Mouse (Mus musculus): ENCODE measurements around the gene Ensa.
"Not testable (repeated sequence)": the region's sequence is repeated elsewhere in the genome, so short reads cannot be mapped to it uniquely, and the experiment has no call there.

The Ensa gene

DNA sequence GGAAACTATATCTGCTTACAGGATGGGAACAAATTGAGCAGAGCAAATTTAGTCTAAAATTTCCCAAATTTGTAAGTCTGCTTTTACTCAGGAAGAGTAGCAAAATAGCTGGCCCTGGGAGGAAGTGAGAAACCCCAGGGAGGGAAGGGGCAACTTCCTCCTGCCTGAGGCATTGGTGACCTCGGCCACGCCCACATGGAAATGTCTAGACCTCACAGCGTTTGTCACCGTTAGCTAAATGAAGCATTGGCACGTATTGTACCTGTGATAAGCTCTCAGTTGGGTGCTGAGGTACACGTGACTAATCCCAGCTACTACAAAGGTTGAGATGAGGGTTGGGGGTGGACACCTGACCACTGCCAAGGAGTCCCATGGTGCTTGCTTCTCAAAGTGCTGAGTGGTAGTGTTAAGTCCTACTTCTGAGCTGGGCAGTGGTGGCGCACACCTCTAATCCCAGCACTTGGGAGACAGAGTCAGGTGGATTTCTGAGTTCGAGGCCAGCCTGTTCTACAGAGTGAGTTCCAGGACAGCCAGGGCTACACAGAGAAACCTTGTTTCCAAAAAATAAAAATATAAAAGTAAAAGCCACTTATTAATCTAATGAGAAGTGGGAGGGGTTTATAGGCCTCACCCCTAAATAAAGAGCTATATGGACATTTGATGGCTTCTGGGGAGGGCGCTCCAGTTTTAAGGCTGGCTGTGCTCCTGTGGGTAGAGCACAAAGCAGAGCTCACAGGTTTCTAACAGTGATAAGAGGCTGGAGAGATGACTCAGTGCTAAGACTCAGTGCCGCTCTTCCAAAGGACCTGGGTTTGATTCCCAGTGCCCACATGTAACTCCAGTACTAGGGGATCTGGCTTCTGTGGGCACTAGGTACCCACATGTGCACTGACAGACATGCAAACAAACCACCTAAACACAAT, 20.8 kb downstream of the Ensa start:
- peak; percentile 72 for DNase-seq

- DNase-seq, result no peak
These were observed 23.2 kb downstream of the Ensa start for GRCm38 (mm10) chr3:95648016-95648415.

DNA sequence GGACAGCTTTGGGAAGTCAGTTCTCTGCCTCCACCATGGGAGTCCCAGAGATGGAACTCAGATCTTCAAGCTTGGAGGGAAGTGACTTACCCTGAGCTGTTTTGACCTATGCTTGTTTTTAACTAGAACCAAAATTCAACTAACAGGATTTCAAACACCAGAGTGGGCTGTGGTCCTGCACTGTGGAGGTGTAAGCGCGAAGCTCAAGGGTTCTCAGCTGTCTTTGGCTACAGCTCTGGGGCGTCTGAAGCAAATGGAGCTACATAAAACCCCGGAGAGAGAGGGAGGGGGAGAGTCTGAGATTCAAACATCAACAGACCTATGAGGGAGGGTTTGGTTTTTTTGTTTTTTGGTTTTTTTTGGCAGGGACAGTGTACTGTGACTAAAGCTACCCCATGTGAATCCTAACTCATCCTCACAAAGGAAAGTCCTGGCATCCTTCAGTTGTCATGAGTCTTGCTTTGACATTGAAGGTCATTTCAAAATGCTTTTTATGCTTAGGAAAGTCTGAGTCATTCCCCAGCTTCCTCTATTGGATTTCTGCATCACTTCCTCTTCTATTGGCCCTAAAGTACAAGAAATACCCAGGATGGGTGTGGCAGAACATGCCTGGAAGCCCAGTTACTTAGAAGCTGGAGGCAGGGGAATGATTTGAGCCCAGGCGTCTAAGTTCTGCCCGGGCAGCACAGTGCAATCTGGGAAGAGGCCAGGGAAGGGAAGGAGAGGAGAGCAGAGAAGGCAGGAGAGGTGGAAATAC, 25.7 kb downstream of the Ensa start:
- no peak for DNase-seq

DNA sequence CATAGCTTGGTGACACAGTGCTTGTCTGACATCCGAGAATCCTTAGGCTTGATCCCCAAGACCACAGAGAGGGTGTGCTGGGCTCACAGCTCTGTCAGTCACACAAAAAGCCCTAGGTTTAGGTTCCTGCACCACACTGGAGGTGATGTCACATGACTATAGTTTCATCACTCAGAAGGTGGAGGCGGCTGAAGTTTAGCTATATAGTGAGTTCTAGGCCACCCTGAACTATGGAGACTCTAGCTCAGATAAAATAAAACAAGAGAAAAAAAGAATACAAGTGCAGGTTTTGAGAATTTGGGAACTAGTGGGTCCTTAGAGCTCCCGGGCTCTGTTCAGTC, 26.2 kb downstream of the Ensa start:
- DNase-seq, result no peak

DNA sequence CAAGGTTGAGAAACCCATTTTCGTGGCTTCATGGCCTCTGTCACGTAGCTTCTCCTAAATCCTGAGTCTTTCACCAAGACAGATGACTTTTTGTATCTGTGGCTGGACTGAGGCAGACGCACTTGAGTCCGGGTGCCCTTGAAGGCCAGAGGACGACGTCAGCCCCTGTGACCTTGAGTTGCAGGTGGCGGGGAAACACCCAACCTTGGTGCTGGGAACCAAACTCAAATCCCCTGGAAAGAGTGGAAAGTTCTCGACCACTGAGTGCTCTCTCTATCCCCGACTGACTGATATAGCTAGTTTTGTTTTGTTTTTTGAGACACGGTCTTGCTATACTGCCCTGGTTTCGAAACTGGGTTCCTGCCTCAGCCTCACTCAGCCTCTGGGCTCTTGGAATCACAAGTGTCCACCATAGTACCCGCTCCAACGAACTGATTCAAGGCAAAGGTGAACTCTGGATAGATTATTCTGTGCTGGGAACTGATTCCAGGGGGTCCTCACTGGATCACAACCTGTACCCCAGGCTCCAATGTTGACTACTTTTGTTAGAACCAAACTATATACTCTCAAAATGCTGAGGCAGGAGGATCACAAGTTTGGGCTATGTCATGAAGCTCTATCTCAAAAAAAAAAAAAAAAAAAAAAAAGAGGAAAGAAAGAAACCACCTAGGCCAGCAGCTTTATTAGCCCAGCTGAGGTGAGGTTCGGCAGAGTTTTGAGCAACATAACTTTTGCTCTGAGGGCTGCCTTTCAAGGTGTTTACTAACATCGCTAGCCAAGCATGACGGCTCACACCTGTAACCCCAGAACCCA, 26.8 kb downstream of the Ensa start:
- DNase-seq, result no peak

- no peak for DNase-seq
These were observed 27.5 kb downstream of the Ensa start for GRCm38 (mm10) chr3:95652204-95652811.

DNA sequence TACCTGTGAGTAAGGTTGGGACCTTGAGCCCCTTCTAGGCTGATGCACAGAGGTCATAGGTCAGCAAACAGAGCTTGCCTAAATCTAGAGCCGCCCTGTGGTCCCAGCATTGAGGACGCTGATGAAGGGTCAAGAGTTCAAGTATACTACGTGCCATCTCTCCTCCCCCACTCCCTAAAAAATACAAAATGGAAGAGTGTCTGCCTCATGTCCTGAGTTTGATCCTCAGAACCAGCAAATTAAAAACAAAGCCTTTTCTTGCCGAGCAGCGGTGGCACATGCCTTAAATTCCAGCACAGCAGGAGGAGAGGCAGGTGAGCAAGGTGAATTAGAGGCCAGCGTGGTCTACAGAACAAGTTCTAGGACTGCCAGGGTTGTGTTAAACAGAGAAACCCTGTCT, 28.1 kb downstream of the Ensa start:
- DNase-seq, result no peak

DNA sequence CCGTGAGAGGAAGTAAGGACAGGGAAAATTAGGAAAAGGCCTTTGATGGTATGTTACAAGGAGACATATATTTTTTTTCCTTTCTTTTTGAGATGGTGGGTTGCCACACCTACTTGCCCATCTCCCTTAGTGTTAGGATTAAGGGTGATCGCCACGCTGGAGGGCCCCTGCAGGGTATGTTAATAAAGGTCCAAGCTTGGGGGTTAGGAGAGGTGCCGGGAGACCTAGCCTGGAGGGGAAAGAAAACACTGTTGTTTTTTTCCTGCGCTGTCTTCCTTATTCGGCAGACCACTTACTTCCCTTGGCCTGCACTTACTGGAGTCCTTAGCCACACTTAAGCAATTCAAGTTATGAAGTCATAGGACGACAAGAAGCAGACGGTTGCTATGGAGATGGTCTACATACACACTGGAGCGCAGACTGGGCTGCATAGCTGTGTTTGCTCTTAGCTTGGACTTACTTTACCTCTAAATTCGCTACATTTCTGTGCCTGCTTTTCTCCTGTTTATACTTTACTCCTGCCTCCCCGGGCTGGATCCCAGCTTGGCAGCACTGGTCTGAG, 28.8 kb downstream of the Ensa start:
- no peak for DNase-seq

- DNase-seq, result not testable (repeated sequence)
These were observed 29.6 kb downstream of the Ensa start for GRCm38 (mm10) chr3:95654371-95654770.

DNA sequence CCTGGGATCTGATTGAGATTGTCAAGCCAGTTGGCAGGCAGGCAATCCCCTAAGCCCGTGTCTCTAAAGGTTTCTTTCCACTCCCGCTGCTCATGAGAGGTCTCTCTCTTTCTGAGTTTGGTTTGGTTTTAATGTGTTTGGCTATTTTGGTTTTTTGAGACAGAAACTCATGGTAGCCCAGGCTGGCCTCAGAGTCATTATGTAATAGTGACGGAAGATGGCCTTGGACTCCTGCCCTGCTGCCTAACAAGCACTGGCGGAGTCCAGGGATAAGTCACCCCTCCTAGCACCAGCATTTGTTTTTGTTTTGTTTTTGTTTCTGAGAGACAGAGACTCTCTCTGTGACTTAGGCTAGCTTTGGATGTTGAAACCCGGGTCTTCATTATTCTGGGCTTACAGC, 30.6 kb downstream of the Ensa start:
- DNase-seq, result no peak

DNA sequence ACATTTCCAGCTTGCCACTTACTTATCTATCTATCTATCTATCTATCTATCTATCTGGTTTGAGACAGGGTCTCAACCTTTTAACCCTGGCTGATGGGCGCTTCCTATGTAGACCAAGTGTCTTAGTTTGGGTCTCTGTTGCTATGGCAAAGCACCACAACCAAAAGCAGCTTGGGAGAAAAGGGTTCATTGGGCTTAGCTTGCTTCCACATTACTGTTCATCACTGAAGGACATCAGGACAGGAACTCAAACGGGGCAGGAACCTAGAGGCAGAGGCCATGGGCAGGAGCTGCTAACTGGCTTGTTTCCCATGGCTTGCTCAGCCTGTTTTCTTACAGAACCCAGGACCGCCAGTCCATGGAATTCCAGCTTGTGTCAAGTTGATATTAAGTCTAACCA, 32.3 kb downstream of the Ensa start:
- no peak for DNase-seq

DNA sequence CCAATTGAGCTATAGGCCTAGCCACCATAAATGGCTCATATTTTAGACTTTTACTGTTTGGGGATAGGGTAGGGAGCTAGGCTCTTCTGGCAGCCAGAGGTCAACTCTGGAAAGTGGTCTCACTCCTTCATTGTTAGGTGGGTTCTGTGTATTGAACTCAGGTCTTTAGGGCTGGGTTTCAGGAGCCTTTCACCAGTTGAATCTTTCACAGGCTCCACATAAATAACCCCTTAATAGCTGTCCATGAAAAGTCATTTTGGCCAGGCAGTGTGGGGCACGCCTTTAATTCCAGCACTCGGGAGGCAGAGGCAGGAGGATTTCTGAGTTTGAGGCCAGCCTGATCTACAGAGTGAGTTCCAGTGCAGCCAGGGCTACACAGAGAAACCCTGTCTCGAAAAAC, 32.9 kb downstream of the Ensa start:
- no peak for DNase-seq

DNA sequence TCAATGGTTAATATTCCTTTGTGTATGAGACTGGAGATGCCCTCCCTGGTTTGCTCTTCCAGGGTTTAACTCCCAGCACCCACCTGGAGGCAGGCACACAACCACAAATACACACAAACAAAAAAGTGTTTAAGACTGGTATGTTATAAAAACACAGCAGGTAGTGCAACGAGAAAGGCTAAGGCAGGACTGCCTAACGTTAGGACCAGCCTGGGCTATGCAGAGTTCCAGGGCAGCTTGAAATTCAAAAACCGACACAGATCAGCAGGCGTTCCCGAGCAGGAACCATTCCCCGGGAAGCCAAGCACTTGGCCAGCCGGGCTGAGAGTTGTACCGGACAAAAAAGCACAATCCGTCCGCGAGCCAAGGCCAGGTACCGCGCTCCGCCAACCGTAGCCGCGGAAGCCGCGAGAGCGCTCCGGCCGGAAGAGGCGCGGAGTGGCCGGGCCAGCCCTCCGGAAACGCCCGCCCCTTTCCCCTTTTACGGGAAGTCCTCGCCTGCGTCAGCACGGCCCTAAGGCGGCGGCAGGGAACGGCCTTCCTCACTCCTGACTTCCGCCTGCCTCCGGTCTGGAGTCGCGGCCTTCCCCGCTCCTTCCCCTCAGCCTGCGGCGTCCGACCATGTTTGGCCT, 33.6 kb downstream of the Ensa start, which contains the start of gene Mcl1:
Gene Mcl1, plus strand, starts transcription at position 553 of the 632 bp plus-strand sequence.
- peak; percentile 93 for DNase-seq

DNA sequence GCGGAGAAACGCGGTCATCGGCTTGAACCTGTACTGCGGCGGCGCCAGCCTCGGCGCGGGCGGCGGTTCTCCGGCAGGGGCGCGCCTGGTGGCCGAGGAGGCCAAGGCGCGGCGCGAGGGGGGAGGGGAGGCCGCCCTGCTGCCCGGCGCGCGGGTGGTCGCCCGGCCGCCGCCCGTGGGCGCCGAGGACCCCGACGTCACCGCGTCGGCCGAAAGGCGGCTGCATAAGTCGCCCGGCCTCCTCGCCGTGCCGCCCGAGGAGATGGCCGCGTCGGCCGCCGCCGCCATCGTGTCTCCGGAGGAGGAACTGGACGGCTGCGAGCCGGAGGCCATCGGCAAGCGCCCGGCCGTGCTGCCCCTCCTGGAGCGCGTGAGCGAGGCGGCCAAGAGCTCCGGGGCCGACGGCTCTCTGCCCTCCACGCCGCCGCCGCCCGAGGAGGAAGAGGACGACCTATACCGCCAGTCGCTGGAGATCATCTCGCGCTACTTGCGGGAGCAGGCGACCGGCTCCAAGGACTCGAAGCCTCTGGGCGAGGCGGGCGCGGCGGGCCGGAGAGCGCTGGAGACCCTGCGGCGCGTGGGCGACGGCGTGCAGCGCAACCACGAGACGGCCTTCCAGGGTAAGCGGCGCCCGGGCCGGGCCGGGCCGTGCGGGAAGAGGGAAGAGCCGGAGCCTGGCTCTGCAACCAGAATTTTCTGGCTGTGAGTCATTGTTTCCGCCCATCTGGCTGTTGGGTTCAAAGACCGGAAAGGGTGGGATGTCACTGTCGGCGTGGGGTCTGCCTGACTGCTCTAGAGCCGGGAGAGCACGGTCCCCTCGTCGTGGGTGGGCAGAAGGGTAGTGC, 34.3 kb downstream of the Ensa start:
- peak; percentile 79 for DNase-seq

DNA sequence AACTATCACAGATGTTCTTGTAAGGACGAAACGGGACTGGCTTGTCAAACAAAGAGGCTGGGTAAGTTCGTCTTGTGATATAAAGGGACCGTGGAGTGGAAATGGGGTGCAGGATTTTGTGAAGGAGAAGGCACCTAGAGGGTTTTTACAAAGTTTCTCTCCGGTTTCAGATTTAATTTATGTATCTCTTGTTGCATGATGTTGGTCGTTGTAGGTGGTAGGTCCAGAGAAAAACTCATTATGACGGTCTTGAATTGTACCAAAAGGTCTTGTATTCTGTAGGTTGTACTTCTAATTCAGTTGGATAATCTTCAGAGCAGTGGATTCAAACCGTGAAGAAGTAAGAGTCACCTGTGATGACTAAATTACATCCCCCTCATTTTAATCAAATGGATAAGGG, 35.2 kb downstream of the Ensa start:
- DNase-seq, result no peak

DNA sequence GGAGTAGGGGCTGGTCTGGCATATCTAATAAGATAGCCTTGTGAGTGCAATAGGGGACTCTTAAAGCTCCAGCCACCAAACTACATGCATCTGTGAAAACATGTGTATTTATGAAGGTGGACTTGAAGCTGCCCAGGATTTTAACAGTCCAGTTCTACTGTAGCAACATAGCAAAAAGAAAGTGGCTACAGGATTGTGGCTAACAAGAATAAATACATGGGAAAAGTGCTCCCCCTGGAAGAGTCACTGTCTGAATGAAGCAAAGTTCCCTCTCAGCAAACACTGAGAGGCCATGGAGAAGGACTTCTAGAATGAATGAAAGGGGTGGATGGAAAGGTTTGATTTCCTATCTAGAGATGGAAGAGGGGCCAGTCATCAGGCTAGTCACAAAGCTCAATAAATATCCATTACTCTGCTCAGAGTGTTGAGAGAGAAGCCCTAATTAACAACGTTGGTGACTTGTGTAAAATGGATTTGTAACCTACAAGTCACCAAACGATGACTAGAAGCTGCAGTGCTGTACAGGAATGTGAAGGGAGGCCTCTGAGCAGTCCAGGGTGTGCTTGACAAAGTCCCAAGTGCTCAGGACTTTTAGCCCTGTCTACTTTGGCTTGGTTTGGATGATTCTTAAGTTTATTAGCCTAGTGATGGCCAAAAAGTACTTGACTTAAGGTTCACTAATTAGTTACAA, 36.1 kb downstream of the Ensa start:
- no peak for DNase-seq

- no peak for DNase-seq
These were observed 37.3 kb downstream of the Ensa start for GRCm38 (mm10) chr3:95661945-95662715.

- DNase-seq, result no peak
These were observed 38.1 kb downstream of the Ensa start for GRCm38 (mm10) chr3:95662724-95663449.

GRCm38 (mm10) chr3:95663486-95663885, 38.7 kb downstream of the Ensa start:
- DNase-seq, result no peak

Measured in layer of hippocampus, adult 9-11 months (tissue).